ENCODE assay signal across 12 mouse cellular contexts in the genomic region with DNA sequence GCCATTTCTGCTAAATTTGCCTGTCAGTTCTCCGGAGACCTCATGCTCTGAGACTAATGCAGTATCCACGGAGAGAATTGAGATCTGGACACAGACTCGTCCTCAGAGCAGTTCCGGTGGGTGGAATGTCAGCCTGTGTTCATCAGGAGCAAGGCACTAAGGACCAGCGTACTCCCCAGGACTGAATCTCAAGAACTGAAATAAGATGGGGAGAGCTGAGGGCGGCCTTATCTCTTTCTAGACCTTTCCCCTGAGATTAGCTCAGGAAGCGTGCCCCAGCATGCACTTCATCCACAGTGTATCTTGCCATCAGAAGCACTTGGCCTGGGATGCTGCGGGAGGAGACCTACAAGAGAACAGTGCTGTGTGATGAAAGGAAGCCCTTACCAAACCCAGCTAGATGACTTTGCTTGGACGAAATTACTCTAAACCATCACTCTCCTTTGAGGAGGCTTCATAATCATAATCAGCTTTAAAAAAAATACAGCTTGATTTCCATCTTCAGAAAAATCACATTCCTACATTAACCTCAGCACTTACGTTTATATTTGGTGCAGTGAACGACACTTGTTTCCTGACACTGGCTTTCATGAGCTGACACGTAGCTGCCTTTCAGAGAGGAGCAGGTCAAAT.
"Had no signal": no experiment of that assay in that cellular context is flagged by ENCODE, and none has a peak within 500 bp of the region (broad histone marks: within the 10 kb centered on the region; RNA-seq: fewer than 3 reads in every experiment).

No protein-coding gene starts in this region.

- H3K9ac ChIP-seq: hindbrain, embryonic 15.5 days; limb, embryonic 13.5 days; lung, embryonic 14.5 days; midbrain, embryonic 13.5 days; stomach, embryonic 15.5 days had no signal

- H3K4me2 ChIP-seq: hindbrain, embryonic 15.5 days; limb, embryonic 13.5 days; lung, embryonic 14.5 days; midbrain, embryonic 13.5 days; stomach, embryonic 15.5 days had no signal

- H3K4me3 ChIP-seq: hindbrain, embryonic 15.5 days; limb, embryonic 13.5 days; midbrain, embryonic 13.5 days; stomach, embryonic 15.5 days had no signal

- H3K9me3 ChIP-seq: hindbrain, embryonic 15.5 days; limb, embryonic 13.5 days; midbrain, embryonic 13.5 days; stomach, embryonic 15.5 days had no signal

- H3K36me3 ChIP-seq: hindbrain, embryonic 15.5 days; limb, embryonic 13.5 days; midbrain, embryonic 13.5 days had no signal

- H3K4me1 ChIP-seq: hindbrain, embryonic 15.5 days; midbrain, embryonic 13.5 days; stomach, embryonic 15.5 days had no signal

- H3K27ac ChIP-seq: hindbrain, embryonic 15.5 days; limb, embryonic 13.5 days; midbrain, embryonic 13.5 days; stomach, embryonic 15.5 days had no signal

- DNase-seq: kidney, adult 8-10 months; kidney, postnatal 25 days; left cerebral cortex, postnatal 4 days; right cerebral cortex, postnatal 14 days; thymus, adult 2 months; thymus, postnatal 25 days had no signal

- H3K27me3 ChIP-seq: hindbrain, embryonic 15.5 days; limb, embryonic 13.5 days; midbrain, embryonic 13.5 days; stomach, embryonic 15.5 days had no signal

- ATAC-seq: intestine, postnatal 0 days; midbrain, embryonic 13.5 days had no signal
